ENCODE assay signal across 30 mouse cellular contexts in the genomic region with DNA sequence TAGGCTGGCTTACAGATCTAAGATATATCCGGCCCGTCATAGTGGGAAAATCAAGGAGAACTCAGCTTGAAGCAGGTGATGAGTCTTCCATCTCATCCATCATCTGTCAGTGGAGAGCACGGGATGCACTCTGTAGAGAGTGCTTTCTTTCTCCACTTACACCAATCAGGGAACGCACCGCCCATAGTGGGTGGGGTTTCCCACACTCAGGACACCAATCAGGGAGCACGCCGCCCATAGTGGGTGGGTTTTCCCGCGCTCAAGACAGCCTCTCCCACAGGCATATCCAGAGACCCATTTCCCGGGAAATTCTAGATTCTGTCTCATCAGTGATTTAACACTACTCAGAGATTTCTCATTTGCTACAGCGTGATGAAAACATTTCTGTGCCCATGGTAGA.
"Had no signal": no experiment of that assay in that cellular context is flagged by ENCODE, and none has a peak within 500 bp of the region (broad histone marks: within the 10 kb centered on the region; RNA-seq: fewer than 3 reads in every experiment).

No protein-coding gene starts in this region.

- H3K4me3 ChIP-seq: heart, embryonic 10.5 days; heart, embryonic 12.5 days; heart, embryonic 13.5 days; heart, embryonic 15.5 days; hindbrain, embryonic 10.5 days; hindbrain, embryonic 12.5 days; hindbrain, embryonic 13.5 days; hindbrain, embryonic 15.5 days; intestine, embryonic 15.5 days; kidney, embryonic 15.5 days; layer of hippocampus, adult 2 months had no signal

- DNase-seq: heart, postnatal 10 days; heart, postnatal 14 days; heart, postnatal 36 days; heart, postnatal 4 days; kidney, adult 11 months; kidney, adult 18-20 months; kidney, adult 2 months; kidney, adult 8-10 months; kidney, adult 9 months; kidney, postnatal 10 days; kidney, postnatal 14 days; kidney, postnatal 25 days; kidney, postnatal 36 days; kidney, postnatal 4 days; layer of hippocampus, adult 9-11 months; layer of hippocampus, postnatal 36 days had no signal

- H3K36me3 ChIP-seq: heart, embryonic 10.5 days; heart, embryonic 12.5 days; heart, embryonic 13.5 days; heart, embryonic 15.5 days; hindbrain, embryonic 10.5 days; hindbrain, embryonic 12.5 days; hindbrain, embryonic 13.5 days; hindbrain, embryonic 15.5 days; intestine, embryonic 15.5 days; kidney, embryonic 15.5 days had no signal

- H3K9me3 ChIP-seq: heart, embryonic 10.5 days; heart, embryonic 12.5 days; heart, embryonic 13.5 days; heart, embryonic 15.5 days; hindbrain, embryonic 10.5 days; hindbrain, embryonic 12.5 days; hindbrain, embryonic 13.5 days; hindbrain, embryonic 15.5 days; intestine, embryonic 15.5 days; kidney, embryonic 15.5 days had no signal

- H3K9ac ChIP-seq: heart, embryonic 12.5 days; heart, embryonic 13.5 days; heart, embryonic 15.5 days; hindbrain, embryonic 12.5 days; hindbrain, embryonic 13.5 days; hindbrain, embryonic 14.5 days; hindbrain, embryonic 15.5 days; intestine, embryonic 15.5 days; kidney, embryonic 15.5 days had no signal

- H3K27ac ChIP-seq: heart, embryonic 10.5 days; heart, embryonic 13.5 days; heart, embryonic 15.5 days; hindbrain, embryonic 10.5 days; hindbrain, embryonic 12.5 days; hindbrain, embryonic 15.5 days; hindbrain, postnatal 0 days; intestine, embryonic 15.5 days; kidney, embryonic 15.5 days; kidney, postnatal 0 days; layer of hippocampus, adult 2 months had no signal

- H3K4me1 ChIP-seq: heart, embryonic 10.5 days; heart, embryonic 12.5 days; heart, embryonic 15.5 days; hindbrain, embryonic 10.5 days; hindbrain, embryonic 15.5 days; intestine, embryonic 15.5 days; kidney, embryonic 15.5 days had no signal
